Mouse (Mus musculus): Measurements from ENCODE around the gene Cpt1a. TPM values are rescaled to one million over a fixed set of nuclear protein-coding genes. Genes with fewer than 3 reads are reported as not detected.

Gene Cpt1a
- total RNA-seq, 2 experiments from 2014 or later: 7.1 to 8.8 TPM

DNA sequence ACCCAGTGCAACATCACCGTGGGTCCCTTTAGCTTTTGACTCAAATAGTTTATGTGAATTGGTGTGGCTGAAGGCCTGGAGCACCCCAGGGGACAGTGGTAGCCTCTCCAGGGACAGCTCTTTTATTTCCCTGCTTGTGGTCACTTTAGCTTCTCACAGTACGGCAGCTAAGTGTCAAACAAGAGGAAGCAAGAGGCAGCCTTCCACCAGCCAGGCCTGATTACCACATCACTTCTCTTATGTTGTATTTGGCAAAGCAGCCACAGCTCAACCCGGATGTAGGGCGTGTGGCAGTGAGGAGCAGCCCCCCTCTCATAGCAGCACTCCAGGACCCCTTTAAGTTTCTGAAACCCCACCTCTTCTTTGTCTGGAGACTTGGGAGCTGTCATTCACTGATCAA lies 100.8 kb downstream of the Cpt1a start:
- no peak overlapping the region for H3K4me3 ChIP-seq
- TF ChIP-seq CTCF (IDR thresholded peaks at IDR 0.05): no peak
- DNase-seq: no peak
- intact Hi-C loops (cut with DNase I): no loop called here
- H3K27ac ChIP-seq: no peak overlapping the region

DNA sequence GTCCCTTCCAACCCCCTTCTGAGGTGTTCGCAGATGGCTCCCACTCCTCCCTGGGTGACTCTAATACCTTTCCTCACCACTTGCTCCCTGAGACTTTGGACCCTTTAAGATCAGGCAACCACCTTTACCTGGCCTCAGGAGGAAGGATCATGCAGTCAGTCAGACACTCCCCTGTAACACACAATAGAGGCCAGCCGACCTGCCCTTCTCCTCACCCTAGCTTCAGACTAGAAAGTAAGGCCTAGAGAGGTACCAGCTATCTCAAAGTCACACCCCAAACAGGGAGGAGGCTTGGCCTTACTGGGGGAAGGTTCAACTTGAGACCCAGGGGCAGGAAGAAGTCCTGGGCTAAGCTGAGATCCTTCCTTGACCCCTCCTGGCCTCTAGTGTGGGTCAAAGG lies 102.1 kb downstream of the Cpt1a start:
- no peak for DNase-seq
- intact Hi-C loops (cut with DNase I): no loop called here
- no peak overlapping the region for H3K4me3 ChIP-seq
- TF ChIP-seq CTCF (IDR thresholded peaks at IDR 0.05): no peak
- H3K27ac ChIP-seq: no peak overlapping the region

DNA sequence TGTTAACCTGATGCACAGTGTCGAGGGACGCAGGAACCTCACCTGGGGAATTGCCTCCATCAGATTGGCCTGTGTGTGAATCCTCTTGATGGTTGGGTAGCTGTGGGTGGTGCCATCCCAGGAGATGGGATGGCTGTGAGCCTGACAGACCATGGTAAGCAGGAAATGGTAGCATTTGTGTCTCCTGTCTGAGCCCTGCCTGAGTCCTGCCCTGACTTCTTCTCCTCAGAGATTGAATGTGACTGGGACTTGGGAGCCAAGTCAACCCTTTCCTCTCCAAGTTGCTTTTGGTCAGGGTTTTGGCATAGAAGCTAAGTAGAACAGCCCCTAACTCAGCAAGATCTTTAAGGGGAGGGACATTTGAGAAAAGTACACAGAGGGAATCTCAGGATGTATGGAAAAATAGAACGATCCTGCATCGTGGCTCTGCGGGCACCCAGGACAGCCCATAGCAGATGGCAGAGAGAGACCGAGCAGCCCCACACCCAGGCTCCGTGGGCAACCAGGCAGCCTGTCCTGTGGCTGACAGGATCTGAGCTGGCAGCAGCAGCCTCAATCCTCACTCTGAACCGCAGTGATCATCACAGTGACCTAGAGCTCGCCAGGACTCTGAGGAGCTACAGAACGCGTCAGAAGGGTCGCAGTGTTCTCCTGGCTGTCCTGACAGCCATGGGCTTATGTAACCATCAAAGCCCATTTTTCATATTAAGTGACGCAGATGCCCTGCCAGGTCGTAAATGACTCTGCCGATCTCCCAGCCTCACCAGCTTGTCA lies 106.1 kb downstream of the Cpt1a start:
- TF ChIP-seq CTCF (IDR thresholded peaks at IDR 0.05): no peak
- DNase-seq: peak; percentile 31
- intact Hi-C loops (cut with DNase I): no loop called here
- H3K27ac ChIP-seq: no peak overlapping the region
- peak overlapping the region; percentile 30 for H3K4me3 ChIP-seq

DNA sequence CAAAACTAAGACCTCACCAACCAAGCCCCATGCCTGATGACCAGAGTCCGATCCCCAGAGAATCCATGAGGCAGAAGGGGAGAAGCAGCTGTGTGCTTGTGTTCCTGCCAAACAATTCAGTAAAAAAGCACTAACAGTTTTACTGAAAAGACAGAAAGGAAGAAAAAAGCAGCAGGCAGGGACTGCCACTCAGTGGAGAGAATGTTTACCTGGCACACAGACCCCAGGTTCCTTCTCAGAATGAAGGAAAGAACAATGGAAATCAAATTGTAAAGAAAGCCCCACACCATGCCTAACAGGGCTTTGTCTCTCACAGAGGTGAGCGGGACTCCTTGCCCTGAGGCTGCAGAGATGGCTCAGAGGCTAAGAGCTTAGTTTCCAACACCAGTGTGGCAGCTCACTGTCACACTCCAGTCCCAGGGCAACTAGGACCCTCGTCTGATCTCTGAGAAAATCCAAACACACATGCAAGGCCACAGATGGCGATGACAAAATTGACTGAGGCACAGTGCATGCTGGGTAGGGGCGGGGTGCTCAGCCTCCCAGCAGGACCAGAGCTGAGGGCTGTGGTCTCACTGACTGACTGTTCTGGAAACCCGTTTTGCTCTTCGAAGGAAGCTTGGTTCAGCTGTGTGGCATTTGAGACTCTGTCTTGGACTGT lies 107.2 kb downstream of the Cpt1a start:
- intact Hi-C loops (cut with DNase I): no loop called here
- DNase-seq: no peak
- no peak; the same call in 1 of the 2 replicates for TF ChIP-seq CTCF (IDR thresholded peaks at IDR 0.05)
- H3K27ac ChIP-seq: peak overlapping the region; percentile 16; the same call in 1 of the 2 replicates
- no peak overlapping the region for H3K4me3 ChIP-seq

DNA sequence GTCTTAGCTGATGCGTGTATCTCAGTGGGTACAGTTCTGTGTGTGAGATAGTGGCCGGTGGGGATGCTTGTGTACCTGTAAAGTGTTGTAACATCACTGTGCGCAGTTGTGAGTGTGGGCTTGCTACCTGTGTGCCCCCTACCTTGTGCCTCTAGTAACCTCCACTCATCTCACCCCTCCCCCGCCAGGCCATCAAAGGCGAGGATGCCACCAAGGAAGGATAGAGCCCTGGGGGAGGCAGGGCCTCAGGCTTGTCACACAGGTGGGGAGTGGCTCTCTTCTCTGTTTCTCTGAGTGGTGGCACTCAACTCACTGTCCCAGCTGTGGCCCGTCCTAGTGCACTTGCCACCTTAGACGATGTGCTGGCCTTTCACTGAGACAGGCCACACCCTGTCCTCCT lies 108.9 kb downstream of the Cpt1a start:
- DNase-seq: no peak
- Histone ChIP-seq H3K4me3 (no peak overlapping the region), H3K27ac (no peak overlapping the region)
- intact Hi-C loops (cut with DNase I): no loop called here
- no peak for TF ChIP-seq CTCF (IDR thresholded peaks at IDR 0.05)

DNA sequence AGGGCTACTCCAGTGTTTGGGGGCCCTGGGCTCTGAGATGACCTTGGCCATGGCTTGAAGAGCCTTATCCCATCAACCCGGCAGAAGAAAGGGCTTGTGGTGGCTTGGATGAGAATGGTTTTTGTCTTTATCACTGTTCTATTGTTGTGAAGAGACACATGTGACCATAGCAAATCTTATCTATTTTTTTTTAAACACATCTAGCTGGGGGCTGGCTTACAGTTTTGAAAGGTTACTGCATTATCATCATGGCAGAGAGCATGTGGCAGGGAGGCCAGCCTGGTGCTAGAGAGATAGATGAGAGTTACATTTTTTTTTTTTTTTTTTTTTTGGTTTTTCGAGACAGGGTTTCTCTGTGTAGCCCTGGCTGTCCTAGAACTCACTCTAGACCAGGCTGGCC lies 109.8 kb downstream of the Cpt1a start:
- TF ChIP-seq CTCF (IDR thresholded peaks at IDR 0.05): no peak
- Histone ChIP-seq H3K4me3 (no peak overlapping the region), H3K27ac (no peak overlapping the region)
- DNase-seq: no peak
- intact Hi-C loops (cut with DNase I): no loop called here

DNA sequence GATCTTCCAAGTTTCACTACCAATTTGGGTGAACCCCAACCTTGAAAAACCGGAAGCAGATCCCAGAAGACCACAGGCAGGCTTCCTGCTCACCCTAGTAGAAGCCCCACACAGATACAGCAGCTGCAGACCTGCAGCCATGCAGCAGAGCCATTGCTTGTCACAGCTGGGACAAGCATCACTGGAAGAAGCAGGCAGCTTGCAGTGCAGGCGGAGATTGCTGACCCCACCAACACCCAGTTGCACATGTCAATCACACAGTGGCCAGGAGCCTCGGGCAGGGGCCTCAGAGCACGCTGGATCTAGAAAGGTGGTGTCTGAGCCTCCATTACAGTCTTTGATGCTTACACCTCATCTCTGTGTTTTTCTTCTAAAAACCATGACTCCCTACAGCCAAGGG lies 112.0 kb downstream of the Cpt1a start:
- DNase-seq: no peak
- intact Hi-C loops (cut with DNase I): no loop called here
- Histone ChIP-seq H3K27ac (no peak overlapping the region), H3K4me3 (no peak overlapping the region)
- TF ChIP-seq CTCF (IDR thresholded peaks at IDR 0.05): no peak

DNA sequence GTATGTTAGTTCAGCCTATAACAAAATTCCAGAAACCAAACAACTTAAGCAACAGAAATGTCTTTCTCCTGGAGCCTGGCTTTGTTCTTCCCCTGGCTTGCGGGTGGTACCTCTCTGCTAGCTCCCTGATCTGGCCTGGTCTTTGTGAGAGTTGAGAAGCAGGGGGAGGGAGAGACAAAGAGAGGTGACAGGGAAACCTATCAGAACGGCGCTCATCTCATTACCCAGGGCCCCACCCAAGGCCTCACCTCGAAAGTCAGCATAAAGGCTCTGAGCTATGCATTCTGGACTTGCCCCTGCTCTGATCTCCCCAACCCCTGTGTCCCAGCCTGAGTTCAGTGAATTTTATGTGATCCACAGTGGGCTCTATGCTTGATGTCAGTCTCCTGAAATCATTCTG lies 112.5 kb downstream of the Cpt1a start:
- intact Hi-C loops (cut with DNase I): loop anchor here (5.0 kb wide), 1 partner anchor 42 kb away; no protein-coding TSS in a partner anchor
- H3K4me3 ChIP-seq: no peak overlapping the region
- no peak for TF ChIP-seq CTCF (IDR thresholded peaks at IDR 0.05)
- no peak for DNase-seq
- H3K27ac ChIP-seq: no peak overlapping the region

Small RNAs within 50 kb of the gene (microRNA-seq; reads per million reads assigned to microRNA genes)
- gene Mir6984: not detected

Other genes starting within 250 kb of the Cpt1a start
- 10 to 100 TPM; 55.5 to 67.3 TPM for gene Mrpl21, start 39.4 kb upstream of the Cpt1a start, total RNA-seq (2021)
- 1 to 10 TPM; 3.3 to 4.9 TPM for gene Ighmbp2, start 39.3 kb upstream of the Cpt1a start, total RNA-seq (2021)
- gene Tesmin, start 66.5 kb downstream of the Cpt1a start, total RNA-seq (2021): under 1 TPM; 0.18 to 0.81 TPM
- under 1 TPM in 1 of 2 experiments, not detected in 1; 0.42 TPM for gene Gal, start 92.2 kb downstream of the Cpt1a start, total RNA-seq (2021)

Measured in gastrocnemius, adult 2 months (tissue).